Mouse (Mus musculus) midbrain, embryonic 12.5 days (tissue): ENCODE data around the gene Itm2b. TPM values are rescaled to one million over a fixed set of nuclear protein-coding genes. Genes with fewer than 3 reads are reported as not detected.

ENCODE experiments used
- ATAC-seq: fragments of 200-750 bp; cut with Nextera tagmentation; 2 replicates; pipeline ENCODE4 v1.8.0; 2017; ENCODE audit warnings: low read depth, moderate TSS enrichment, moderate library complexity; ENCODE audit not compliant: low FRiP score
- H3K27ac ChIP-seq: fragments of 300-500 bp; sonication (generic); replicated peaks from 2 replicates; pipeline ENCODE4 v1.5.1; 2016; ENCODE audit warnings: mild to moderate bottlenecking
- H3K27me3 ChIP-seq: fragments of 300-500 bp; sonication (generic); 2 replicates; pipeline ENCODE4 v1.6.1; 2016; ENCODE audit warnings: mild to moderate bottlenecking
- H3K36me3 ChIP-seq: fragments of 300-500 bp; sonication (generic); 2 replicates; pipeline ENCODE4 v1.6.1; 2016
- H3K4me1 ChIP-seq: fragments of 300-500 bp; sonication (generic); 2 replicates; pipeline ENCODE4 v1.6.1; 2016
- H3K4me2 ChIP-seq: fragments of 300-500 bp; sonication (generic); replicated peaks from 2 replicates; pipeline ENCODE4 v1.6.1; 2016; ENCODE audit warnings: mild to moderate bottlenecking, moderate library complexity
- H3K4me3 ChIP-seq: fragments of 300-500 bp; sonication (generic); 2 replicates; pipeline ENCODE4 v1.5.1; 2016; ENCODE audit warnings: mild to moderate bottlenecking
- H3K9ac ChIP-seq: fragments of 300-500 bp; sonication (generic); replicated peaks from 2 replicates; pipeline ENCODE4 v1.6.1; 2016; ENCODE audit warnings: mild to moderate bottlenecking, moderate library complexity
- H3K9me3 ChIP-seq: fragments of 300-500 bp; sonication (generic); 2 replicates; pipeline ENCODE4 v1.6.1; 2016; ENCODE audit warnings: mild to moderate bottlenecking
- WGBS: fragments of 180-500 bp; shearing (Covaris S2); methylation state at CpG from one replicate; pipeline ENCODE4 v1.1.7; 2016; 5-methylcytosine and 5-hydroxymethylcytosine counted together
- polyA plus RNA-seq: library from polyadenylated mRNA; unstranded; fragments of >200 nt; fragmentation: Nextera tagmentation; extraction: Ambion mirVana; gene quantifications from 2 replicates; pipeline ENCODE4 v1.2.1, GENCODE M21; 2016

Itm2b gene
- polyA plus RNA-seq, result 326 and 367 TPM in 2 replicates

DNA sequence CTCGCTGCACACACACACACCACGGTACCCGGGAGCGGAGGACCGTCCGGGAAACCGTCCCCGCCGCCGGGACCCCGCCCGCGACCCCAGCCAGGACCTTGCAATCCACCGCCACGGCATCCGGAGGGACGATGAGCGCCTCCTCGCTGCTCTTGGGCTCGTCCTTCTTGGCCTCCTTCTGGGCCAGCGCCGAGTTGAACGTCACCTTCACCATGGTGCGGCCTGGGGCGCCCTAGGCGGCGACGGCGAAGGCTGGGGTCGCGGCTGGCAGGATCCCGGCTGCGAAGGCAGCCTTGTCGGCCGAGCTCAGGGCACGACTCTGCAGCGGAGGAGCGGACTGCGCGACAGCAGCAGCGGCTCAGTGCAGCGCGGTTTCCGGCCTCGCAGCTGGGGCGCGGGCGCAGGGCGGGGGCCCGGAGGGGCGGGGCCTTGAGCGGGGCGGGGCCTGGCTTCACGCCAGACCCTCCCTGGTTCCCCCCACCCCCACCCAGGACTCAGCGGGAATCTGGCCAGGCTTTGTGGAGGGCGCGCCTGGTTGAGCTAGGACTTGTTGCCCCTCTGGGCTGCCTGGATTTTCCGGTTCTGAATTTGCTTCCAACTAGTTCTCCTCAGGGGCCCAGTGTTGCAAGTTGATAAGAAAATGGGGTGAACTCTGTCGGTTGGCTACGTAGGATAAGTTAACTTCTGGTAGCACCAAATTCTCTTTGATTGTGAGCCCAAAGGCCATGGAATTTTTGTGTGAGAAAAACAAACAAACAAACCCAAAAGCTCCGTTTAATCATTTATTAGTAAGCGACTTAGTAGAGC is at the start of gene Itm2b:
Gene Itm2b, minus strand, starts transcription at position 377 of the 807 bp plus-strand sequence.
- peak within 1 kb of the TSS; percentile 62 for H3K4me2 ChIP-seq
- H3K9me3 ChIP-seq, result 0 out of 2 replicates have a peak, but pooled peaks cover 4% of the 10 kb centered on the region
- H3K9ac ChIP-seq, result peak within 1 kb of the TSS; percentile 95
- H3K4me1 ChIP-seq, result peaks cover 36% of the 10 kb centered on the region
- ATAC-seq, result peak; percentile 98
- peak within 1 kb of the TSS; percentile 72 for H3K4me3 ChIP-seq
- H3K36me3 ChIP-seq, result no peaks in the 10 kb centered on the region
- peak within 1 kb of the TSS; percentile 92 for H3K27ac ChIP-seq
- WGBS, result 1% methylated on average over 58 of the region's 62 CpGs
- no peaks in the 10 kb centered on the region for H3K27me3 ChIP-seq

DNA sequence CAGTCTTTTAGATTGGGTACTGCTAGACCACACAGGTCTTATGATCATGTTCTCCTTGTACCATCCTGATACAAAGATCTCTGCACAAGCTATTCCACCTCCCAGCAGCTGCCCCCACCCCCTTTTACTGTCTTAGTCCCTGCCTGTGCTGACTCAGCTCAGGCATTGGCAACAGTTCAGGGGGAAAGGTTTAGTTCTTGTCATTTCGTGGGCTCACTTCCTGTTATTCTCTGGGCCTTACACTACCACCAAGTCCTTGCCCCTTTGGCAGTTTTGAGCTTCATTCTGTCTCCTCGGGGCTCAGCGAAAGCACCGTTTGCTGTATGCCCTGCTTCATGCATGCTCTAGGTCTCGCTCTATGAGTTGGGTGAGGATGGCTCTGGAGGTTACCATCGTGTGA is 48.4 kb upstream of the Itm2b start:
- H3K27me3 ChIP-seq, result no peaks in the 10 kb centered on the region
- no peak overlapping the region for H3K9ac ChIP-seq
- no peaks in the 10 kb centered on the region for H3K9me3 ChIP-seq
- H3K27ac ChIP-seq, result no peak overlapping the region
- no peak overlapping the region for H3K4me2 ChIP-seq
- ATAC-seq, result no peak
- 92% methylated on average over 6 of the region's 6 CpGs for WGBS
- no peaks in the 10 kb centered on the region for H3K36me3 ChIP-seq
- no peaks in the 10 kb centered on the region for H3K4me1 ChIP-seq
- no peak overlapping the region for H3K4me3 ChIP-seq

- WGBS, result 70% methylated on average over 12 of the region's 12 CpGs
- Histone ChIP-seq H3K27ac (no peak overlapping the region), H3K4me3 (no peak overlapping the region), H3K9me3 (no peaks in the 10 kb centered on the region), H3K9ac (no peak overlapping the region), H3K36me3 (no peaks in the 10 kb centered on the region), H3K4me1 (no peaks in the 10 kb centered on the region), H3K4me2 (no peak overlapping the region), H3K27me3 (no peaks in the 10 kb centered on the region)
- ATAC-seq, result no peak
These were observed 45.5 kb upstream of the Itm2b start for GRCm38 (mm10) chr14:73430571-73430970.

- Histone ChIP-seq H3K27ac (no peak overlapping the region), H3K36me3 (no peaks in the 10 kb centered on the region), H3K4me2 (no peak overlapping the region), H3K9ac (no peak overlapping the region), H3K4me3 (no peak overlapping the region), H3K27me3 (no peaks in the 10 kb centered on the region), H3K4me1 (no peaks in the 10 kb centered on the region), H3K9me3 (no peaks in the 10 kb centered on the region)
- WGBS, result 78% methylated on average over 2 of the region's 2 CpGs
- ATAC-seq, result no peak
These were observed 40.5 kb upstream of the Itm2b start for GRCm38 (mm10) chr14:73425571-73426041.

- Histone ChIP-seq H3K4me1 (no peaks in the 10 kb centered on the region), H3K27ac (no peak overlapping the region), H3K9ac (no peak overlapping the region), H3K9me3 (no peaks in the 10 kb centered on the region), H3K4me2 (no peak overlapping the region), H3K4me3 (no peak overlapping the region), H3K36me3 (no peaks in the 10 kb centered on the region), H3K27me3 (no peaks in the 10 kb centered on the region)
- WGBS, result 70% methylated on average over 6 of the region's 6 CpGs
- ATAC-seq, result no peak
These were observed 39.9 kb upstream of the Itm2b start for GRCm38 (mm10) chr14:73424961-73425360.

DNA sequence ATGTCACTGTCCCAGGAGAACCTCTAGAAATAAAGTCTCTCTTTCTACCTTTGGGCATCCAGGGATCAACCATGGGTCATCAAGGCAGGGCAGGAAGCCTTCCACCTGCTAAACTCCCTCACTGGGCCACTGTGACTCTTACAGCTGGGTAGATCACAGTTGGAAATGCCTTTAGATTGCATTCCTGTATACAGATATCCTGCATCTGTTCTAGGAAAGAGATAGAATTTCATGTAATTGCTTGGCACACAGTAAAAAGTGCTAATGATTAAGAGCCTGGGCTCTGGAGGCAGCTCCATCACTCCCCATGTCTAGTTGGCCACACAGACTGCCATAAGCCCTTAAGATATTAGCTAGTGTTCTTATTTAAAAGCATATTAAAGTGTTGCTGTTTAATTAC is 38.5 kb upstream of the Itm2b start:
- Histone ChIP-seq H3K9ac (no peak overlapping the region), H3K27ac (no peak overlapping the region), H3K4me1 (no peaks in the 10 kb centered on the region), H3K27me3 (no peaks in the 10 kb centered on the region), H3K4me2 (no peak overlapping the region), H3K4me3 (no peak overlapping the region), H3K9me3 (no peaks in the 10 kb centered on the region), H3K36me3 (no peaks in the 10 kb centered on the region)
- ATAC-seq, result no peak

- H3K4me2 ChIP-seq, result no peak overlapping the region
- no peak for ATAC-seq
- H3K4me3 ChIP-seq, result no peak overlapping the region
- no peak overlapping the region for H3K9ac ChIP-seq
- no peak overlapping the region for H3K27ac ChIP-seq
- WGBS, result 97% methylated on average over 2 of the region's 2 CpGs
- H3K36me3 ChIP-seq, result no peaks in the 10 kb centered on the region
- no peaks in the 10 kb centered on the region for H3K4me1 ChIP-seq
- no peaks in the 10 kb centered on the region for H3K9me3 ChIP-seq
- no peaks in the 10 kb centered on the region for H3K27me3 ChIP-seq
These were observed 37.5 kb upstream of the Itm2b start for GRCm38 (mm10) chr14:73422621-73423020.

DNA sequence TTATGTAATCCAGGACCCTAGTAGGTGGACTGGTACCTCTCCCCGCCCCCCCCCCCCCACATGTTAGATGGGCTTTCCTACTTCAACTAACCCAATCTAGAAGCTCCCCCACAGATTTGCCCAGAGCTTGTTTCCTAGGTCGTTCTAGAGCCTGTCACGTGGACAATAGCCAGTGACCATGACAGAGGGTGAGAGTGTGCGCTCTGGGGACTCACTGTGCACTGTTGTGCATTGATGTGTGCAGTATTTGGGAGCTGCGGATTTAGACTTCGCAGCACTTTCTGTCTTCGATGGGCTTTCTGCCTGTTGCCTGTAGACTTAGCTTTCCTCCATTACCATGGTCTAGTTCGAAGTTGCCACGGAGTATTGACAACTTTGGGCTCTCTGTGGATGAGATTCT is 36.5 kb upstream of the Itm2b start:
- 79% methylated on average over 9 of the region's 9 CpGs for whole genome bisulfite sequencing
- no peaks in the 10 kb centered on the region for H3K36me3 ChIP-seq
- no peak overlapping the region for H3K4me2 ChIP-seq
- no peaks in the 10 kb centered on the region for H3K9me3 ChIP-seq
- no peak overlapping the region for H3K9ac ChIP-seq
- no peaks in the 10 kb centered on the region for H3K4me1 ChIP-seq
- no peak overlapping the region for H3K27ac ChIP-seq
- ATAC-seq, result no peak
- no peaks in the 10 kb centered on the region for H3K27me3 ChIP-seq
- H3K4me3 ChIP-seq, result no peak overlapping the region

- no peak for ATAC-seq
- Histone ChIP-seq H3K27ac (no peak overlapping the region), H3K27me3 (no peaks in the 10 kb centered on the region), H3K36me3 (no peaks in the 10 kb centered on the region), H3K9ac (no peak overlapping the region), H3K4me2 (no peak overlapping the region), H3K4me3 (no peak overlapping the region), H3K4me1 (peaks cover 4% of the 10 kb centered on the region; the same call in 1 of the 2 replicates), H3K9me3 (no peaks in the 10 kb centered on the region)
- WGBS, result 40% methylated on average over 5 of the region's 5 CpGs
These were observed 35.2 kb upstream of the Itm2b start for GRCm38 (mm10) chr14:73420138-73420745.

- Histone ChIP-seq H3K9me3 (no peaks in the 10 kb centered on the region), H3K9ac (no peak overlapping the region), H3K4me1 (peaks cover 5% of the 10 kb centered on the region; the same call in 1 of the 2 replicates), H3K27me3 (no peaks in the 10 kb centered on the region), H3K4me3 (no peak overlapping the region), H3K4me2 (no peak overlapping the region), H3K27ac (no peak overlapping the region), H3K36me3 (no peaks in the 10 kb centered on the region)
- 88% methylated on average over 5 of the region's 5 CpGs for WGBS
- ATAC-seq, result no peak
These were observed 31.4 kb upstream of the Itm2b start for GRCm38 (mm10) chr14:73416511-73416910.

DNA sequence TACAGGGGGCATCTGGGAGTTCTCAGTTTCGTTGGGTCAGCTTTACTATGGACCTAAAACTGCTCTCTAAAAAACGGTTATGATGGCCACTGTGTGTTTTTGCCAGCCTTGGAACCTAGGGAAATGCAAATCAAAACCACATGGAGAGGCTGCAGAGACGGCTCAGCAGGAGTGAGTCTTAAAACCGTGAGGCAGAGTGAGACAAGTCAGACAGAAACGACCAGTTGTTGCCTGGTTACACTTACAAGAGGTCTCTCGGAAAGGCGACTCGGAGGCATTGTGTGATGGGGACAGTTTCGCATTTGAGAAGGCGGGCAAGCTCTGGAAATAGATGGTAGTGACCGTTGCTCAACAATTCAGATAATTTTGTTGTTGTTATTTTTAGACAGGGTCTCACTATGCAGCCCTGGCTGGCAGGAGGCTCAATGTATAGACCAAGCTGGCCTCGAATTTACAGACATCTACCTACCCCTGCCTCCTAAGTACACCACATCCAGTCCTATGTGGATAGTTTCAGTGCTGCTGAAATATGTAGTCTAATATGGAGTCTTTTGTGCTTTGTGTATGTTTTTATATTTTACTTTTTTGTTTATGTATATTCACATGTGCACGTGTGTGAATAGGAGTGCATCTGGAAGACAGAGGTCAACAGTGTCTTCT is 30.4 kb upstream of the Itm2b start:
- no peak; the same call in 1 of the 2 replicates for ATAC-seq
- Histone ChIP-seq H3K4me2 (no peak overlapping the region), H3K4me1 (peaks cover 5% of the 10 kb centered on the region; the same call in 1 of the 2 replicates), H3K27ac (no peak overlapping the region), H3K27me3 (no peaks in the 10 kb centered on the region), H3K4me3 (no peak overlapping the region), H3K9me3 (no peaks in the 10 kb centered on the region), H3K36me3 (no peaks in the 10 kb centered on the region), H3K9ac (no peak overlapping the region)
- WGBS, result 25% methylated on average over 13 of the region's 13 CpGs

- ATAC-seq, result no peak
- Histone ChIP-seq H3K9ac (no peak overlapping the region), H3K27ac (no peak overlapping the region), H3K4me1 (peaks cover 5% of the 10 kb centered on the region; the same call in 1 of the 2 replicates), H3K27me3 (no peaks in the 10 kb centered on the region), H3K4me3 (no peak overlapping the region), H3K9me3 (no peaks in the 10 kb centered on the region), H3K4me2 (no peak overlapping the region), H3K36me3 (no peaks in the 10 kb centered on the region)
- 84% methylated on average over 1 of the region's 1 CpGs for WGBS
These were observed 26.6 kb upstream of the Itm2b start for GRCm38 (mm10) chr14:73411729-73412128.
